Mouse (Mus musculus) liver, embryonic 14.5 days (tissue): ENCODE measurements around the gene Slc12a6. TPM values are rescaled to one million over a fixed set of nuclear protein-coding genes. Genes with fewer than 3 reads are reported as not detected.
A peak's percentile ranks its signal among the peaks of the same experiment; 100 is the strongest.

Experiments used
- ATAC-seq: fragments of 200-750 bp; cut with Nextera tagmentation; 2 replicates; pipeline ENCODE4 v1.8.0; 2017; ENCODE audit warnings: moderate number of reproducible peaks, mild to moderate bottlenecking, moderate library complexity; ENCODE audit not compliant: insufficient read depth
- DNase-seq, 3 experiments: peaks; one replicate each; pipeline ENCODE4 v3.0.0-alpha.2; 2012 to 2013; ENCODE audit warnings: low read depth in 3 of 3, low spot score in 3 of 3
- H3K27ac ChIP-seq: fragments of 300-500 bp; sonication (generic); 2 replicates; pipeline ENCODE4 v1.5.1; 2014; ENCODE audit warnings: moderate library complexity, mild to moderate bottlenecking, control low read depth, inconsistent platforms
- H3K27me3 ChIP-seq: fragments of 300-500 bp; sonication (generic); 2 replicates; pipeline ENCODE4 v1.6.1; 2014; ENCODE audit warnings: mild to moderate bottlenecking, low read length, moderate library complexity; ENCODE audit not compliant: control insufficient read depth, insufficient read depth
- H3K36me3 ChIP-seq: fragments of 300-500 bp; sonication (generic); replicated peaks from 2 replicates; pipeline ENCODE4 v1.6.1; 2014; ENCODE audit warnings: low read depth; ENCODE audit not compliant: control insufficient read depth, insufficient read depth
- H3K4me1 ChIP-seq, 2 experiments: fragments of 200-500 bp in 1 of 2; fragments of 300-500 bp in 1 of 2; sonication (generic) in 1 of 2; replicated peaks; 2 replicates each; pipeline ENCODE4 v1.6.1; 2012 to 2014; ENCODE audit warnings: antibody characterized with exemption in 1 of 2, inconsistent platforms in 1 of 2, low read length in 1 of 2; ENCODE audit not compliant: control insufficient read depth in 2 of 2, insufficient read depth in 2 of 2
- H3K4me2 ChIP-seq: fragments of 300-500 bp; sonication (generic); 2 replicates; pipeline ENCODE4 v1.6.1; 2014; ENCODE audit warnings: low read depth, mild to moderate bottlenecking, control low read depth, moderate library complexity
- H3K4me3 ChIP-seq, 2 experiments: fragments of 200-500 bp in 1 of 2; fragments of 300-500 bp in 1 of 2; sonication (generic) in 1 of 2; 2 replicates each; pipeline ENCODE4 v1.5.1; 2012 to 2014; ENCODE audit warnings: low read depth in 2 of 2, low read length in 2 of 2, mild to moderate bottlenecking in 2 of 2, control low read depth in 1 of 2, inconsistent platforms in 1 of 2, moderate library complexity in 1 of 2; ENCODE audit not compliant: insufficient read depth in 1 of 2
- H3K9ac ChIP-seq: fragments of 300-500 bp; sonication (generic); replicated peaks from 2 replicates; pipeline ENCODE4 v1.6.1; 2014; ENCODE audit warnings: mild to moderate bottlenecking, control low read depth, moderate library complexity
- H3K9me3 ChIP-seq: fragments of 300-500 bp; sonication (generic); 2 replicates; pipeline ENCODE4 v1.6.1; 2016; ENCODE audit warnings: low read length, mixed read lengths; ENCODE audit not compliant: control insufficient read depth
- CTCF ChIP-seq: IDR thresholded peaks from 2 replicates; pipeline ENCODE4 v1.5.1; 2016; ENCODE audit warnings: antibody characterized with exemption, low read depth, control low read depth
- EP300 ChIP-seq: IDR thresholded peaks from 2 replicates; pipeline ENCODE4 v1.6.1; 2016; ENCODE audit warnings: antibody characterized with exemption, low read depth
- WGBS: fragments of 180-500 bp; shearing (Covaris S2); extraction: QIAGEN DNeasy Blood & Tissue Kit; methylation state at CpG from one replicate; pipeline ENCODE4 v1.1.7; 2014; ENCODE audit not compliant: insufficient replicate concordance; 5-methylcytosine and 5-hydroxymethylcytosine counted together
- polyA plus RNA-seq, 2 experiments: library from polyadenylated mRNA; depleted of rRNA in 1 of 2; stranded (reverse) in 1 of 2; unstranded in 1 of 2; fragments of >200 nt; fragmentation: Nextera tagmentation in 1 of 2; extraction: Ambion mirVana in 1 of 2; gene quantifications; 2 replicates each; pipeline versions ENCODE4 v1.2.1 to v1.2.3; 2012 to 2014

Slc12a6 gene
- polyA plus RNA-seq, 2 experiments, result 3.4 to 8.7 TPM

- Histone ChIP-seq H3K4me3 (no peak overlapping the region), H3K4me1 (peaks cover 4 to 7% of the 10 kb centered on the region in 2 experiments), H3K27me3 (no peaks in the 10 kb centered on the region), H3K9me3 (no peaks in the 10 kb centered on the region), H3K4me2 (no peak overlapping the region), H3K36me3 (no peaks in the 10 kb centered on the region), H3K27ac (no peak overlapping the region), H3K9ac (no peak overlapping the region)
- TF ChIP-seq EP300 (no peak), CTCF (no peak)
- WGBS, result 15% methylated on average over 1 of the region's 1 CpGs
- ATAC-seq (peak; percentile 33; the same call in 1 of the 2 replicates), DNase-seq (no peak)
Measured at GRCm38 (mm10) chr2:112396649-112397048, 131.0 kb downstream of the Slc12a6 start.

- no peaks in the 10 kb centered on the region for H3K9me3 ChIP-seq
- TF ChIP-seq EP300 (no peak), CTCF (no peak)
- H3K4me3 ChIP-seq, result no peak overlapping the region
- no peak overlapping the region for H3K27ac ChIP-seq
- no peaks in the 10 kb centered on the region for H3K27me3 ChIP-seq
- no peak for ATAC-seq
- DNase-seq, result no peak
- H3K4me2 ChIP-seq, result no peak overlapping the region
- H3K4me1 ChIP-seq, result no peaks in the 10 kb centered on the region
- 83% methylated on average over 3 of the region's 3 CpGs for WGBS
- no peak overlapping the region for H3K9ac ChIP-seq
- H3K36me3 ChIP-seq, result peaks cover 13% of the 10 kb centered on the region
Measured at GRCm38 (mm10) chr2:112407030-112407429, 141.4 kb downstream of the Slc12a6 start.

Other genes starting within 250 kb of the Slc12a6 start
- not detected in 2 replicates for gene Olfr1311, start 241.4 kb upstream of the Slc12a6 start, polyA plus RNA-seq (2012; rRNA removed)
- gene Olfr1311, start 241.4 kb upstream of the Slc12a6 start, polyA plus RNA-seq (2014; fragmentation: Nextera tagmentation; extraction: Ambion mirVana), result not detected in 2 replicates
- gene Olfr1312, start 215.6 kb upstream of the Slc12a6 start, polyA plus RNA-seq (2012; rRNA removed), result not detected in 2 replicates
- not detected in 2 replicates for gene Olfr1312, start 215.6 kb upstream of the Slc12a6 start, polyA plus RNA-seq (2014; fragmentation: Nextera tagmentation; extraction: Ambion mirVana)
- not detected in 2 replicates for gene Olfr1313, start 188.0 kb upstream of the Slc12a6 start, polyA plus RNA-seq (2012; rRNA removed)
- gene Olfr1313, start 188.0 kb upstream of the Slc12a6 start, polyA plus RNA-seq (2014; fragmentation: Nextera tagmentation; extraction: Ambion mirVana), result not detected in 2 replicates
- not detected in 2 replicates for gene Olfr1314, start 169.0 kb upstream of the Slc12a6 start, polyA plus RNA-seq (2012; rRNA removed)
- gene Olfr1314, start 169.0 kb upstream of the Slc12a6 start, polyA plus RNA-seq (2014; fragmentation: Nextera tagmentation; extraction: Ambion mirVana), result not detected in 2 replicates
- gene Olfr1315-ps1, start 150.4 kb upstream of the Slc12a6 start, polyA plus RNA-seq (2012; rRNA removed), result not detected in 2 replicates
- gene Olfr1315-ps1, start 150.4 kb upstream of the Slc12a6 start, polyA plus RNA-seq (2014; fragmentation: Nextera tagmentation; extraction: Ambion mirVana), result not detected in 2 replicates
- gene Olfr1316, start 130.8 kb upstream of the Slc12a6 start, polyA plus RNA-seq (2012; rRNA removed), result not detected in 2 replicates
- not detected in 2 replicates for gene Olfr1316, start 130.8 kb upstream of the Slc12a6 start, polyA plus RNA-seq (2014; fragmentation: Nextera tagmentation; extraction: Ambion mirVana)
- gene Olfr1317, start 125.5 kb upstream of the Slc12a6 start, polyA plus RNA-seq (2012; rRNA removed), result not detected in 2 replicates
- not detected in 2 replicates for gene Olfr1317, start 125.5 kb upstream of the Slc12a6 start, polyA plus RNA-seq (2014; fragmentation: Nextera tagmentation; extraction: Ambion mirVana)
- gene Olfr1318, start 111.6 kb upstream of the Slc12a6 start, polyA plus RNA-seq (2012; rRNA removed), result not detected in 2 replicates
- not detected in 2 replicates for gene Olfr1318, start 111.6 kb upstream of the Slc12a6 start, polyA plus RNA-seq (2014; fragmentation: Nextera tagmentation; extraction: Ambion mirVana)
- gene Lpcat4, start 26.4 kb upstream of the Slc12a6 start, polyA plus RNA-seq (2012; rRNA removed), result 2.4 and 2.9 TPM in 2 replicates
- 1.9 and 2.1 TPM in 2 replicates for gene Lpcat4, start 26.4 kb upstream of the Slc12a6 start, polyA plus RNA-seq (2014; fragmentation: Nextera tagmentation; extraction: Ambion mirVana)
- gene Nutm1, start 6.5 kb upstream of the Slc12a6 start, polyA plus RNA-seq (2012; rRNA removed), result not detected in 2 replicates
- not detected in 2 replicates for gene Nutm1, start 6.5 kb upstream of the Slc12a6 start, polyA plus RNA-seq (2014; fragmentation: Nextera tagmentation; extraction: Ambion mirVana)
- 82.3 and 93.1 TPM in 2 replicates for gene Nop10, start 3.9 kb upstream of the Slc12a6 start, polyA plus RNA-seq (2012; rRNA removed)
- gene Nop10, start 3.9 kb upstream of the Slc12a6 start, polyA plus RNA-seq (2014; fragmentation: Nextera tagmentation; extraction: Ambion mirVana), result 164 and 166 TPM in 2 replicates
- gene Gm21985, start 489 bp downstream of the Slc12a6 start, polyA plus RNA-seq (2012; rRNA removed), result not detected in 2 replicates
- gene Gm21985, start 489 bp downstream of the Slc12a6 start, polyA plus RNA-seq (2014; fragmentation: Nextera tagmentation; extraction: Ambion mirVana), result not detected in 2 replicates
- 22.9 and 26.3 TPM in 2 replicates for gene Emc4, start 102.2 kb downstream of the Slc12a6 start, polyA plus RNA-seq (2012; rRNA removed)
- gene Emc4, start 102.2 kb downstream of the Slc12a6 start, polyA plus RNA-seq (2014; fragmentation: Nextera tagmentation; extraction: Ambion mirVana), result 37.4 and 38.1 TPM in 2 replicates
- 4.6 and 6.5 TPM in 2 replicates for gene Katnbl1, start 113.4 kb downstream of the Slc12a6 start, polyA plus RNA-seq (2012; rRNA removed)
- 20.0 and 20.9 TPM in 2 replicates for gene Katnbl1, start 113.4 kb downstream of the Slc12a6 start, polyA plus RNA-seq (2014; fragmentation: Nextera tagmentation; extraction: Ambion mirVana)
- 4.3 and 5.8 TPM in 2 replicates for gene Emc7, start 189.2 kb downstream of the Slc12a6 start, polyA plus RNA-seq (2012; rRNA removed)
- 13.0 and 13.3 TPM in 2 replicates for gene Emc7, start 189.2 kb downstream of the Slc12a6 start, polyA plus RNA-seq (2014; fragmentation: Nextera tagmentation; extraction: Ambion mirVana)
- gene Chrm5, start 214.9 kb downstream of the Slc12a6 start, polyA plus RNA-seq (2012; rRNA removed), result not detected in 2 replicates
- not detected in 2 replicates for gene Chrm5, start 214.9 kb downstream of the Slc12a6 start, polyA plus RNA-seq (2014; fragmentation: Nextera tagmentation; extraction: Ambion mirVana)
- gene Aven, start 227.1 kb downstream of the Slc12a6 start, polyA plus RNA-seq (2012; rRNA removed), result 5.2 and 8.6 TPM in 2 replicates
- gene Aven, start 227.1 kb downstream of the Slc12a6 start, polyA plus RNA-seq (2014; fragmentation: Nextera tagmentation; extraction: Ambion mirVana), result 5.4 and 5.9 TPM in 2 replicates